Mouse (Mus musculus) layer of hippocampus, adult 9-10 months (tissue): ENCODE data around the gene Elf5.

ENCODE experiments used
- DNase-seq: peaks from one replicate; pipeline ENCODE4 v3.0.0; 2022; ENCODE audit warnings: low spot score

The Elf5 gene

DNA sequence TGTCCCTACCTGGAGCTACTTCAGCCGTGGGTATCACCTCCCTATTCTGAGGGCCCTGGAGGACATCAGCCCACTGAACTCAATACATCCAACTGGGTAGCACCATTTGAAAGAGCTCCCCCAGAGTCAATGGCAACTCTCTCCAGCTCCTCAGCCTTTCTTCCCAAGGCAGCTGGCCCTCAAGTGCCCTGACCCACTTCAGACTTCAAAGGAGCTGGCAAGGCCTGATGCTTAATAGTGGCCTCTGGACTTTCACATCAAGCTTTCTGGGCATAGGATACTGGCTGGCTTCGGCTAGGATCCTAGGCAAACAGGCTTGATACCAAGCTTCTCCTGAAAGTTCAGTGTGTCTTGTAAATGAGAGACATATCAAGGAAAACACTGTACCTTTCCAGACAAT lies 23.6 kb downstream of the Elf5 start:
- DNase-seq: no peak

DNA sequence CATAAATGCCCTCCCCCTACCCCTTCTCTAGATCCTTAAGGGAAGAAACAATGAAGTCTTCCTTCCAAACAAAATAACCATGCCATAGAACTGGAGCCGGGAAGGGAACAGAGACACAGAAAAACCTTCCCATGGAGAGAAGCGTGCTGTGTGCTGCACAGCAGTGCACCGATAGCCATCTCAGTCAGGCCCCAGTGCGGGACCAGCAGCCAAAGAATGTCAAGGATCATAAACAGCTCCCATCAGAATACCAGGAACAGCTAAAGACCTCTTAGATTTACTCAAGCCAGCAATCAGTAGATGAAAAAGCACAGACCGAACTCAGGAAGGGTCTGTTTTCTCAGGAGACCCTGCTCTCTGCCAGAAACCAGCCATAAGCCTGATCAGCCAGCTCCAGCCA lies 25.0 kb downstream of the Elf5 start:
- DNase-seq: no peak

DNA sequence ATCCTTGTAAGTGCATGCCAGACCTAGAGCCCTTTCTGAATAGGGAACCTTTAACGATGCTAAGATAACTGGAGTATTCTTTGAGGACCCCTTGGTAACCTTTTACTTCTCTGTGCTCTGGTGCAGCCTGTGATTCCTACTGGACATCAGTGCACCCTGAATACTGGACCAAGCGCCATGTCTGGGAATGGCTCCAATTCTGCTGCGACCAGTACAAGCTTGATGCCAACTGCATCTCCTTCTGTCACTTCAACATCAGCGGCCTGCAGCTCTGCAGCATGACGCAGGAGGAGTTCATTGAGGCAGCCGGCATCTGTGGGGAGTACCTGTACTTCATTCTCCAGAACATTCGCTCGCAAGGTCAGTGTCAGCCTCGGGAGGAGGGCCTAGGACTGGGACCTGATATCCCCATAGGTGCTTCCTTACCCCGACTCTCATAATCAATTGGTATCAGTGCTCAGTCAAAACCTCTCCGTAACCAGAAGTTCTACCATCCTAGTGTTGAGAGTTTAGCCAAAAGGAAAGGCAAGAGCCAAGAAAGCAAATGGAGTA lies 27.7 kb downstream of the Elf5 start:
- no peak for DNase-seq

- DNase-seq: peak; percentile 75
These were observed 28.2 kb downstream of the Elf5 start for GRCm38 (mm10) chr2:103439710-103440109.

DNA sequence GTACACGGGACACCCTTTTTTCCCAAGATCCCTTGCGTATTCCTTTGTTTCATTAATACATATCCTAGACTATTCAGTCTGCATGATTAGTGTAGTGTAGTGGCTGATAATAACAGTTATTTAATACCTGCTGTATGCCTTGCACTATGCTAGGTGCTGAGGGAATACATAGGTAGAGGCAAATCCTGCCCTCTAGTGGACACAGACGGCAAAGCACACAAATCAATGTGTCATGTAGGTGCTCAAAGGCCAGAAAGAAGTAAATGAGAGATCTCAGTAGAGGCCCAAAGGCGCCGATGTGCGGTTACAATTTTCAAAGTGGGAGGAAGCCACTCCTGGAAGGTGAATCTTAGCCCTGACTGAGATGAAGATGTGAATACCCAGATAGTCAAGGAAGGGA lies 34.3 kb downstream of the Elf5 start:
- peak; percentile 51 for DNase-seq

DNA sequence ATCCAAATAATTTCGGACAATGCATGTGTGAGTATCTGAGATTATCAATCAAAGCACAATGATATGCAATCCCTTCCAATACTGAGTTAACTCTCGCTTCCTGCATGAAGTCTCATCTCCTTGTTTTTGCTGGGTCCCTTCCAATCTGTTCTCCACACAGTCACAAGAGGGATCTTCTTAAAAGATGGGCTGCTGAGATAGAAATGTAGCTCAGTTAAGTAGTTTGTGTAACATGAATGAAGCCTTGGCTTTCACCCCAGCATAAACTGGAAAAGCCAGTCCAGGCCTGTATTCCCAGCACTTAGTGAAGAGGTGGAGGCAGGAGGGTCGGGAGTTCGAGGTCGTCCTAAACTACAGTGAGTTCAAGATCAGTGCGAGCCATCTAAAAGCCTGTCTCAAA lies 34.8 kb downstream of the Elf5 start:
- DNase-seq: no peak

GRCm38 (mm10) chr2:103448947-103449560 lies 37.6 kb downstream of the Elf5 start:
- DNase-seq: no peak

DNA sequence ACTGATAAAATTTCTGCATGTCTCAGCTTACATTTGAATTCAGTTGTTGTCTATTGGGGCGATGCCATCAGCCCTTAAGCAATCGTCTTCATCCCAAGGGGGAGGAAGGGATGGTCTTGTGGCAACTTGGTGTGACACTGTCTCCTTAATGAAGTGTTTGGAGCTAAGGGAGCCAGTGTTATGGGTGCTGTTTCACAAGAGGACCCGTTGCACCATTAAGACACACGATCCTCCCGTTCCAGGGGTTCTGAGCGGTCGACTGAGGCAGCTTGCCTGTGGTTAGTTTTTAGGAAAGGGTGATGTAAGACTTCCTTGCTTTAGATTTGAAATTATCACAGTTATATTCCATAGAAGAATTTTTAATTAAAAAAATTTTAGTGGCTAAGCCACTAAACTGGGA lies 38.3 kb downstream of the Elf5 start:
- DNase-seq: no peak

GRCm38 (mm10) chr2:103450267-103450666 lies 38.8 kb downstream of the Elf5 start:
- DNase-seq: no peak

DNA sequence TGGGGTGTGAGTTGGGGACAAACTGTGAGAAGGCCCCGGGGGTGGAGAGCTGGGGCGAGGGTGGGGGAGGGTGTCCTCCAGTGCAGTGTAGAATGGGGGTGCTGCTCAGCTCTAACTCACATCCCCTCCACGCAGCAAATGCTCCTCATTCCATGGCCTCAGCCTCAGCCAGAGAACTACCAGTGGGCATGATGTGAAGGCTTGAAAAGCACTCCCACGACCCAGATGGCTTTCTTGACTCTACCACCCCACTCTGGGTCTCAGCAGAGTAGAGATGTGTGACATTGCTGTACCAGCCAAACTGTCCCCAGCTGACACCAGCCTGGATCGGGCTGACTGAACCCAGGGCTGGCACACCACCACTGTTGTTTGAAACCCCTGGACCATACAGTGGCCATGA lies 41.1 kb downstream of the Elf5 start:
- no peak for DNase-seq

- no peak for DNase-seq
These were observed 44.3 kb downstream of the Elf5 start for GRCm38 (mm10) chr2:103455748-103456147.

DNA sequence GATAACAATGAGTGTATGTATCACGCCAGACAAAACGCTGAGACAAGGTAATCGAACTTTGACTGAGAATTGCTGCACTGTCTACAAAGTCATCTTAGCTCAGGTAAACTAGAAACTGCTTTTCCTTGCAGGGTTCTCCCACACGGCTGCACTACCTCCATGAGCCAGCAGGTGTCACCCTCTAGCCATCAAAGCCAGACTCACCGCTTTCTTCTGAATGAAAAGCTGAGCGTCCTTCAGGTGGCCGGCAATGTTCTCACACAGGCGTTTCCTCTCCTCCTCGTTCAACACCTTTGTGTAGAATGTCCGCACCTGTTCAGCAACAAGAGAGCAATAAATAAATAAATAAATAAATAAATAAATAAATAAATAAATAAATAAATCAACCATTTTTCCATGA lies 45.2 kb downstream of the Elf5 start:
- peak; percentile 69 for DNase-seq

DNA sequence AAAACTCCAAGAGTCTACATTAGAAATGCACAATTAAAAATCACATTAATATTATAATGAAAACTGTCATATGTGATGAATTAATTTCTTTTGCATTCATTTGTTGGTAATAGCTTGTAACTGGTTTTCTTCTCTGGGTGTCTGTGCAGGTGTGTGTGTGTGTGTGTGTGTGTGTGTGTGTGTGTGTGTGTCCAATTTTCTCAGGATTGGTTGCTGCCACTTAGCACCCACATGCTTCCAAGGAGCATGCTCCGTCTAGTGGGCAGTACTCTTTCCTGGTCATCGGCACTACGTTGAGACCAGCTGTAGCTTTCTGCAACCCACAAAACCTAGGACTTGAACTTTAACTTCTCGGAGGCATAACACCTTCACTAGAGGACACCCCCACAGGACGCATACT lies 45.6 kb downstream of the Elf5 start:
- DNase-seq: no peak

GRCm38 (mm10) chr2:103457628-103458027 lies 46.1 kb downstream of the Elf5 start:
- DNase-seq: no peak

DNA sequence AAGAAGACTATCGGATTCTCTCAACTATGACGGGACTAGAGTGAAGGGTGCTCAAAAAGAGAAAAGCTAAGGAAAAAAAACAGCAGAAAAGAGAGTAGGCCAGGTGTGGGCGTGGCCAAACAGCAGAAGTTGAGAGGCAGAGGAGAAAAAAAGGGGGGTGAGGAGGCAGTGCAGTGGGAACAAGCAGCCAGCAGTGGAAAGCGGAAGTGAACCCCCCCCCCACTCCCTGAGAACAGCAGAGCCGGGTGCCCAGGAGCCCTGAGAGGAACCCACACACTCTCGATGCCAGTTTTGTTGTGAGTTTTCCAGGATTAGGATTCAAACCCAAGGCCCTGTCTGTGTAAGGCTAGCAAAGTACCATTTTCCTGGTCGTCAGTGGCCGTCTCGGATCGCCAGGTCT lies 47.6 kb downstream of the Elf5 start:
- no peak for DNase-seq

GRCm38 (mm10) chr2:103461210-103461609 lies 49.7 kb downstream of the Elf5 start:
- DNase-seq: no peak

GRCm38 (mm10) chr2:103461743-103462142 lies 50.3 kb downstream of the Elf5 start:
- no peak for DNase-seq

GRCm38 (mm10) chr2:103462746-103463145 lies 51.3 kb downstream of the Elf5 start:
- DNase-seq: no peak

GRCm38 (mm10) chr2:103464524-103464923 lies 53.0 kb downstream of the Elf5 start:
- no peak for DNase-seq

DNA sequence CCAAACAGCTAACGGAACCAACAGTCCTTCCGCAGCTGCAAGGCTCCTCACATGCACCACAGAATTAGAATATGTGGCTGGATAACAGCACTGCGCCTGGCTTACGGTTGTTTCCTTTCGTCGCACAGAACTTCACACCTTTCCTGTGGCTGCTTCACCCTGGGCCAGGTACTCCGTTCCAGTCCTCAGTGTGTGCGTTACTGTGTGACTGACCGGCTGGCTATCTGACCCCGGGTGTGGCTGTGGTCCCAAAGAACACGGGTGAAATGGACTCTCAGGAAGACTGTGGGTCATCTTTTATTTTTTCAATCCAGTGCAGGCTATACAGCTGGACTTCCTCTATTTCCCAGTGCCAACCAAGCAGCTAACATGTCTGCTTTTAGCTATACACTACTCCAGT lies 53.9 kb downstream of the Elf5 start:
- no peak for DNase-seq

- no peak for DNase-seq
These were observed 54.8 kb downstream of the Elf5 start for GRCm38 (mm10) chr2:103466272-103466671.

- DNase-seq: no peak
These were observed 55.6 kb downstream of the Elf5 start for GRCm38 (mm10) chr2:103466984-103467588.

DNA sequence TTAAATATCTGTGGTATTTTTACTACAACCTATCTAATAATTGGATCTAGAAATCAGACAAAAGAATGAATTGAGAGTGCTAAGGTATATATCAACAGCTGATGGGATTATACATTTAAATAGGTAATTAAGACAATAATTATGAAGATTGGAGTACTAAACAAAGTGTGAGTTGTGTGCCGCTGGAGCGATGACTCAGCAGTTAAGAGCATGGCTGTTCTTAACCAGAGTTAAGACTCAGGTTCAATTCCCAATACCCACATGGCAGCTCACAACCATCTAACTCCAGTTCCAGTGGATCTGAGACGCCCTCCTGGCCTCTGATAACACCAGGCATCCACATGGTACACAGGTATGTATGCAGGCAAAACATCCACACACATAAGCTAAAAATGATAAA lies 61.9 kb downstream of the Elf5 start:
- DNase-seq: no peak

DNA sequence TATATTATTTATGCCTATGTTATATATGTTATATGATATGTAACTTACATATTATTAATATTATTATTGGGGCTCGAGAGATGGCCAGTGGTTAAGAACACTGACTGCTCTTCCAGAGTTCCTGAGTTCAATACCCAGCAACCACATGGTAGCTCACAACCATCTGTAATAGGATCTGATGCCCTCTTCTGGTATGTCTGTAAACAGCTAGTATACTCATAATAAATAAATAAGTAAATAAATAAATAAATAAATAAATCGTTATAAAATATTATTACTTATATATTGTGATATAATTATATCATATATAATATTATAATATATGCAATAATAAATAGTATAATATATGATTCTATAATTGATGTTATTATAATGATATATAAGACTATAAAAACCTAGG lies 64.7 kb downstream of the Elf5 start:
- DNase-seq: no peak
